Mouse (Mus musculus) lung, adult 2 months (tissue): ENCODE results near the gene Cdh23.

Experiments used
- CTCF ChIP-seq: fragments of 200-500 bp; IDR thresholded peaks from 2 replicates; pipeline ENCODE4 v1.5.1; 2011; ENCODE audit warnings: mild to moderate bottlenecking, low read length, control low read depth; ENCODE audit not compliant: insufficient read depth
- POLR2A ChIP-seq: fragments of 200-500 bp; IDR thresholded peaks from 2 replicates; pipeline ENCODE4 v1.6.1; 2011; ENCODE audit warnings: low read depth, mild to moderate bottlenecking, control low read depth, low read length, borderline replicate concordance; ENCODE audit errors: extremely low read depth

DNA sequence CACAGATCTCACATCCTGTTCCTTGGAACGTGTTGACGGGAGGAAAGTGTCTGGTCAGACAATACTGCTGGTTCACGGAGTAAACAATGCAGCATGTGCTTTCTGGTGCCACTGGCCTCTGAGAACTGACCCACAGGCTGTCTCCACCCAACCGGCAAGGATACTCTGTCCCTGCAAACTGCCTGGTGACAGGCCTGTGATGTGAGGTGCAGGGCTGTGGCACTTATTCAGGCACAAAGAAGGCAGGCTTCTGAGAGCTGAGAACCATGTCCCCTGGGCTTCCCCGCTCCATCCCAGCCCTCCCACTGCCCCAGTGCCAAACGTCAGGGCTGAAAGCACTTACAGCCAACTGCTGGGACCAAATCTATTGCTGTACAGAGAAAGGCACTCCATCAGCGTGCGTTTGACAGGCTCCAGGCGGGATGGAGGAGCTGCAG is 137.8 kb downstream of the Cdh23 start:
- TF ChIP-seq POLR2A (no peak), CTCF (no peak)
